Mouse (Mus musculus): Measurements from ENCODE around the gene Gm5849.
A peak's percentile ranks its signal among the peaks of the same experiment; 100 is the strongest.
"Not testable (repeated sequence)": the region's sequence is repeated elsewhere in the genome, so short reads cannot be mapped to it uniquely, and the experiment has no call there.

Gm5849 gene

GRCm38 (mm10) chr3:90777776-90778175 lies at the start of gene Gm5849:
Gene Gm5849 (minus strand): TSS chr3:90777876.
- not testable (repeated sequence) for DNase-seq (ENCODE audit: low read depth, low spot score)

GRCm38 (mm10) chr3:90749658-90750057 lies 28.0 kb downstream of the Gm5849 start:
- DNase-seq (ENCODE audit: low read depth, low spot score), result peak; percentile 12

- no peak for DNase-seq (ENCODE audit: low read depth, low spot score)
Observed at GRCm38 (mm10) chr3:90726606-90727005, 51.1 kb downstream of the Gm5849 start, which contains the start of gene Pglyrp4. Gene Pglyrp4 (plus strand): TSS chr3:90726906.

Data from telencephalon, adult 2 months (tissue).